Mouse (Mus musculus): ENCODE measurements around the gene Mipep.
A peak's percentile ranks its signal among the peaks of the same experiment; 100 is the strongest.

Mipep gene

GRCm38 (mm10) chr14:60866399-60866798 is 82.0 kb downstream of the Mipep start:
- DNase-seq (ENCODE audit: low spot score in 2 of 2): no peak

- DNase-seq (ENCODE audit: low spot score in 2 of 2): no peak
Measured at GRCm38 (mm10) chr14:60868325-60868724, 84.0 kb downstream of the Mipep start.

GRCm38 (mm10) chr14:60871831-60872230 is 87.5 kb downstream of the Mipep start:
- no peak for DNase-seq (ENCODE audit: low spot score in 2 of 2)

- DNase-seq (ENCODE audit: low spot score in 2 of 2): no peak
Measured at GRCm38 (mm10) chr14:60882106-60882505, 97.7 kb downstream of the Mipep start.

GRCm38 (mm10) chr14:60882681-60883080 is 98.3 kb downstream of the Mipep start:
- no peak for DNase-seq (ENCODE audit: low spot score in 2 of 2)

- no peak for DNase-seq (ENCODE audit: low spot score in 2 of 2)
Measured at GRCm38 (mm10) chr14:60885361-60885950, 101.1 kb downstream of the Mipep start.

- no peak for DNase-seq (ENCODE audit: low spot score in 2 of 2)
Measured at GRCm38 (mm10) chr14:60893882-60894281, 109.5 kb downstream of the Mipep start.

- DNase-seq (ENCODE audit: low spot score in 2 of 2): no peak
Measured at GRCm38 (mm10) chr14:60895172-60896000, 111.0 kb downstream of the Mipep start.

GRCm38 (mm10) chr14:60898086-60898667 is 113.8 kb downstream of the Mipep start:
- no peak for DNase-seq (ENCODE audit: low spot score in 2 of 2)

GRCm38 (mm10) chr14:60904501-60904900 is 120.1 kb downstream of the Mipep start:
- DNase-seq (ENCODE audit: low spot score in 2 of 2): no peak

- DNase-seq (ENCODE audit: low spot score in 2 of 2): no peak
Measured at GRCm38 (mm10) chr14:60906421-60907374, 122.3 kb downstream of the Mipep start.

GRCm38 (mm10) chr14:60909351-60909750 is 125.0 kb downstream of the Mipep start:
- DNase-seq (ENCODE audit: low spot score in 2 of 2): no peak

- no peak for DNase-seq (ENCODE audit: low spot score in 2 of 2)
Measured at GRCm38 (mm10) chr14:60910506-60911444, 126.4 kb downstream of the Mipep start.

GRCm38 (mm10) chr14:60912981-60913468 is 128.7 kb downstream of the Mipep start:
- peak in 1 of 2 experiments; percentile 13 for DNase-seq (ENCODE audit: low spot score in 2 of 2)

- no peak for DNase-seq (ENCODE audit: low spot score in 2 of 2)
Measured at GRCm38 (mm10) chr14:60916661-60917060, 132.3 kb downstream of the Mipep start.

GRCm38 (mm10) chr14:60926011-60926410 is 141.6 kb downstream of the Mipep start:
- DNase-seq (ENCODE audit: low spot score in 2 of 2): no peak

- no peak for DNase-seq (ENCODE audit: low spot score in 2 of 2)
Measured at GRCm38 (mm10) chr14:60935705-60936104, 151.3 kb downstream of the Mipep start.

GRCm38 (mm10) chr14:60937481-60938039 is 153.2 kb downstream of the Mipep start:
- DNase-seq (ENCODE audit: low spot score in 2 of 2): no peak

Measured in urinary bladder, adult 18-20 months (tissue).